Mouse (Mus musculus) stomach, adult 2 months (tissue): ENCODE data around the gene Cep70. TPM values are rescaled to one million over a fixed set of nuclear protein-coding genes. Genes with fewer than 3 reads are reported as not detected.

Source experiments
- polyA plus RNA-seq: library from polyadenylated mRNA; depleted of rRNA; stranded (reverse); fragments of >200 nt; gene quantifications from 2 replicates; pipeline ENCODE4 v1.2.3, GENCODE M21; 2012; rRNA removed

Gene Cep70
- polyA plus RNA-seq = 0.44 and 0.58 TPM in 2 replicates

GRCm38 (mm10) chr9:99243190-99243894 is at the start of gene Cep70:
Gene Cep70 (plus strand): TSS chr9:99243367.

GRCm38 (mm10) chr9:99237139-99237538 is 6.0 kb upstream of the Cep70 start, which contains the start of gene Faiml:
Gene Faiml (minus strand): TSS chr9:99237239.

Other genes with a start within 250 kb of the Cep70 start
- gene Gm1123, start 207.7 kb upstream of the Cep70 start, polyA plus RNA-seq = 0.10 and 0.13 TPM in 2 replicates
- gene Pik3cb, start 102.7 kb upstream of the Cep70 start, polyA plus RNA-seq = 0.82 and 0.84 TPM in 2 replicates
- gene Faiml, start 6.1 kb upstream of the Cep70 start, polyA plus RNA-seq = not detected in 2 replicates
- gene Esyt3, start 115.2 kb downstream of the Cep70 start, polyA plus RNA-seq = 2.0 and 3.2 TPM in 2 replicates
- gene Mras, start 194.0 kb downstream of the Cep70 start, polyA plus RNA-seq = 2.7 and 3.8 TPM in 2 replicates
- gene Nme9, start 208.1 kb downstream of the Cep70 start, polyA plus RNA-seq = not detected in 2 replicates